Mouse (Mus musculus): ENCODE data around the gene Copg2. TPM values are rescaled to one million over a fixed set of nuclear protein-coding genes. Genes with fewer than 3 reads are reported as not detected.

Gene Copg2
- polyA plus RNA-seq, 1 experiment from 2014 or later, result 25.2 TPM

DNA sequence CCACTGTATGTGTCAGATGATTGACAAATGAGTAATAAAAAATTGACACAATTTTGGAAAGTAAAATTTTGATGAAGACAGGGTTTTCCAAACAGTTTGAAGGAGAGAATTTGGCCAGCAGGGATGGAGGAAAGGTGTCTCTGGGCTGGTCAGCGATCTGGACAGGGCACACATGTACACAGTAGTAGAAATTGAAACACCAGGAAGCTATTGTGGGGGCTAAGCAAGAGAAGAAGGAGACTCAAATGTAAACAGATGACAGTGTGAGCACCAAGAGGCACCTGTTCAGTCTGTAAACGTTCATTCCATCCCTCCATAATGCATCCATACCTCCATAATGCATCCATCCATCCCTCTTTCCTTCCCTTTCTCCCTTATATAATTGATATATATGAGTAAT, 145.4 kb downstream of the Copg2 start:
- no peaks in the 10 kb centered on the region for H3K9me3 ChIP-seq (ENCODE audit: control insufficient read depth, low read length)
- H3K4me3 ChIP-seq (ENCODE audit: low read length), result no peak overlapping the region
- WGBS, result 86% methylated on average over 2 of the region's 2 CpGs
- H3K27me3 ChIP-seq (replicated peaks; ENCODE audit: control insufficient read depth, insufficient read depth, low read length), result no peaks in the 10 kb centered on the region
- no peak for ATAC-seq
- no peak overlapping the region for H3K4me2 ChIP-seq (ENCODE audit: low read length)
- no peaks in the 10 kb centered on the region for H3K4me1 ChIP-seq (ENCODE audit: control insufficient read depth, insufficient read depth, low read depth, low read length)
- peaks cover 24% of the 10 kb centered on the region for H3K36me3 ChIP-seq (ENCODE audit: control insufficient read depth, insufficient read depth, low read length)
- no peak overlapping the region for H3K27ac ChIP-seq (ENCODE audit: low read depth, low read length)
- no peak overlapping the region for H3K9ac ChIP-seq (ENCODE audit: low read depth, low read length)

DNA sequence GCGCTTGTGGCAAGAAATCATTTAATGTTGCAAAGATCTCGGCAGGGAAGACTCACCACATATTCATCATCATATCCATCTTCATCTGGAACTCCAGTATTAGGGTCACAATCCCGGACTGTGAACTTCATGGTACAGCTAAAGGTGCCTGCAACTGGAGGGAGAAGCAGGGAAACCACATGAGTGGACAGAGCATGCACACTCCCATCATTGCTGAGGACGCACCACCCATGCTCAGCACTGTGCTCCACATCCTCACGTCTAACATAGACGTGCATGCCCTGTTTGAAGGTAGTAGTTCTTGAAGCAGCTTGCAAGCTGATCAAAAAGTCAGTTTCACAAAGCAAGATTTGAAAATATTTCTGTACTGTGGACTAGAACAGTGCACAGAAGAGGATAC, 146.1 kb downstream of the Copg2 start:
- 82% methylated on average over 6 of the region's 6 CpGs for WGBS
- Histone ChIP-seq H3K9me3 (ENCODE audit: control insufficient read depth, low read length) (no peaks in the 10 kb centered on the region), H3K27ac (ENCODE audit: low read depth, low read length) (no peak overlapping the region), H3K4me3 (ENCODE audit: low read length) (no peak overlapping the region), H3K4me2 (ENCODE audit: low read length) (no peak overlapping the region), H3K36me3 (ENCODE audit: control insufficient read depth, insufficient read depth, low read length) (peaks cover 25% of the 10 kb centered on the region), H3K27me3 (replicated peaks; ENCODE audit: control insufficient read depth, insufficient read depth, low read length) (no peaks in the 10 kb centered on the region), H3K4me1 (ENCODE audit: control insufficient read depth, insufficient read depth, low read depth, low read length) (no peaks in the 10 kb centered on the region), H3K9ac (ENCODE audit: low read depth, low read length) (no peak overlapping the region)
- ATAC-seq, result no peak

DNA sequence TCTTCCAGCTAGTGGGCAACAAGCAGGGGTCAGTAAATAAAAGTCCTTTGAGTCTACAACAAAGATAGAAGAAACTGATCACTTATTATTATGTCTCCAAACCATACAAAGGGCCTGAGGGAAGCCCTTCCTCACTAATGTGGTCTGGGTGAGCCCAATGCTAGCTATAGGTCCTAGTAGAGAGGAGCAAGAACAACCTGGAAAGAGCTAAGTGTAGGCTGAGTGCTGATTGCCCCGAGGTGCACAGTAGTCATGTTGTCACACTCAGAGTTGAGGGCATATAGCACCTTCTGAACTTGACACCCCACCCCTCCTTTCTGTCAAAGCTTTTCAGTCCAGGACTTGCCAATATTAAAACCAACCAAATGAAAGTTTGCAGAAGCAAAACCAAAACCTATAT, 146.7 kb downstream of the Copg2 start:
- Histone ChIP-seq H3K27ac (ENCODE audit: low read depth, low read length) (no peak overlapping the region), H3K4me2 (ENCODE audit: low read length) (no peak overlapping the region), H3K4me3 (ENCODE audit: low read length) (no peak overlapping the region), H3K27me3 (replicated peaks; ENCODE audit: control insufficient read depth, insufficient read depth, low read length) (no peaks in the 10 kb centered on the region), H3K9me3 (ENCODE audit: control insufficient read depth, low read length) (no peaks in the 10 kb centered on the region), H3K9ac (ENCODE audit: low read depth, low read length) (no peak overlapping the region), H3K4me1 (ENCODE audit: control insufficient read depth, insufficient read depth, low read depth, low read length) (no peaks in the 10 kb centered on the region), H3K36me3 (ENCODE audit: control insufficient read depth, insufficient read depth, low read length) (peaks cover 31% of the 10 kb centered on the region)
- 85% methylated on average over 1 of the region's 1 CpGs for WGBS
- no peak for ATAC-seq

DNA sequence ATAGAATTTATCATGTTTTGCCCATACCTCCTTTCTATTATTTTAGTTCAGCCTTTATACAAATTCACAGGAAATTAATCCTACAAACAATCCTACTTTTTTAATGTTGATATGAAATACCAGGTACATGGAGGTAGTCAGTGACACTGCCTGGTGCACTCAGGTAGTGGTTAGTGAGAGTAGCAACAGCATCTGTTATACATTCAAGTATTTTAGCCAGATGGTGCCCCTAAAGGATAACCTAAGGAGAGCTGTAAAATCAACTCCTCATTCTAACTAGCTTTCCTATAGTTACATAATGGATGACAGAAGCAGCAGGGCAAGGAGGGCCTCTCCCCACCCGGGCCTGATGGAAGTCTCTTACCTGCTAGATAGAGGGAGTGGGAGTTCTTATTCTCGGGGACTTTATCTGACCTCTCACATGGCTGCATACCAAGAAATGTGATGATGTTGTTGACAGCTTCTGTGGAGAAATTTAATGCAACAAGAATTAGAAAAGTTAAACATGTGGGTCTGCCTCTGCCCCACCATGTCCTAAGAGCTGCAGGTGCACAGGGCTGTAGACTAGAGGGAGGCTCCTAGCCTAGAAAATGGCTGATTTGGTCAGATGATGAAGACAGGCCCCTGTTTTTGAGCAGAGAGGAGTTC, 147.4 kb downstream of the Copg2 start:
- H3K4me1 ChIP-seq (ENCODE audit: control insufficient read depth, insufficient read depth, low read depth, low read length), result no peaks in the 10 kb centered on the region
- H3K36me3 ChIP-seq (ENCODE audit: control insufficient read depth, insufficient read depth, low read length), result peaks cover 33% of the 10 kb centered on the region

DNA sequence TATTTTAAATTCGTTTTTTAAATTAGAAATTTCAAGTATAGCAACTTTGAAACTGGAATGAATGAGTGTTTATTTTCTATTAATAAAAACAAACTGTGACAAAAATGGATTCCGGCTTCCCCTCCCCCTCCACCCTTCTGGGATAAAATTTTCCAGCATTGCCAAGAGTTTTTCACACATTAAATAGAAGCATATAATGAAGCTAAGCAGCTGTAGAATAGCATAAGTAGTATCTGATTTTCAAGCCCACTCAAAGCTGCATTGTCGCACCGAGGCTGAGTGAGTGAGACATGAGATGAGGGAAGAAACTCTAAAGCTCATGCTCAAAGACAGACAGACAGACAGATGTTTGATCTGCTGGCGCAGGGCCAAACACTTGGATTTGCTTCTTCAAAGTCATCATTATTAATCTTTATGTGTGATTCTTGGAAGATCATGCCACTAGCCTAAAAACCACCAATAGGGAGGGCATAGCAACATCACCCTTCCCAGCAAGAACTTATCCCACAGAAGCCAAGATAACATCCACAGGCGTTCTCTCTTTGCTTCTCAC, 148.2 kb downstream of the Copg2 start:
- no peak for ATAC-seq
- Histone ChIP-seq H3K4me1 (ENCODE audit: control insufficient read depth, insufficient read depth, low read depth, low read length) (no peaks in the 10 kb centered on the region), H3K36me3 (ENCODE audit: control insufficient read depth, insufficient read depth, low read length) (peaks cover 38% of the 10 kb centered on the region), H3K9me3 (ENCODE audit: control insufficient read depth, low read length) (no peaks in the 10 kb centered on the region), H3K4me2 (ENCODE audit: low read length) (no peak overlapping the region), H3K4me3 (ENCODE audit: low read length) (no peak overlapping the region), H3K9ac (ENCODE audit: low read depth, low read length) (no peak overlapping the region), H3K27ac (ENCODE audit: low read depth, low read length) (no peak overlapping the region), H3K27me3 (replicated peaks; ENCODE audit: control insufficient read depth, insufficient read depth, low read length) (no peaks in the 10 kb centered on the region)
- WGBS, result 85% methylated on average over 6 of the region's 6 CpGs

More for the DNA sequence above, 147.4 kb downstream of the Copg2 start:
- no peak for ATAC-seq
- H3K4me3 ChIP-seq (ENCODE audit: low read length), result no peak overlapping the region
- H3K4me2 ChIP-seq (ENCODE audit: low read length), result no peak overlapping the region
- H3K9me3 ChIP-seq (ENCODE audit: control insufficient read depth, low read length), result no peaks in the 10 kb centered on the region
- WGBS, result 58% methylated on average over 2 of the region's 2 CpGs
- H3K9ac ChIP-seq (ENCODE audit: low read depth, low read length), result no peak overlapping the region
- H3K27me3 ChIP-seq (replicated peaks; ENCODE audit: control insufficient read depth, insufficient read depth, low read length), result no peaks in the 10 kb centered on the region
- no peak overlapping the region for H3K27ac ChIP-seq (ENCODE audit: low read depth, low read length)

DNA sequence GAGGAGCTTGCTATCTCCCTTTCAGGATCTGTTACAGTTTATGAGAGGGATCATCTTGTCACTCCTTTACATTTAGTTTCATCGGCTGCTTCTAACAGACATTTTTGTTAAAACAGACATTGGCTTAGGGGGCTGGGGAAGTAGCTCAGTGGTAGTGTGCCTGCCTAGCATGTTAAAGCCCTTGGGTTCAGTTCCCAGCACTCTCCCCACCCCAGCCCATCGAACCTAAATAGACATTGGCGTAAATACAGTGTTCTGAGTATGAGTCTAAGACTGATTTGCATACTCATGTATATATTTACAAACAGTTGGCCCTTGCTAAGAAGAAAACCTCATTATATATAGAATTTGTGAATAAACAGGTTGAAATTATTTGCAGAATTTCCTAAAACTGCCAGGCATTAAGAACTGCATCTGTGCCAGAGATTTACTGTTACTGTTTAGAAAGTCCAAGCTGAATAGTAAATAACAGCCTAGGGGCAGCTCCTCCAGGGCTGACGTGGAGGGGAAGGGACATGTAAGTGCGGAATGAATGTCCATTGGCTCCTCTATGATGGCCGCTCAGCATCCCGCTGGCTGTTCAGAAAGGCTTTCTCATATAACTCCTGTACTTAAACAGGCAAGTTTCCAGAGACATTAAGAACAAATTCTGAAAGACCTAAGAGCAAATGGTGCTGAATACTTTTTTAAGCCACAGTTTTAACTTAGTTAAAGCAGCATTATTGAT, 148.8 kb downstream of the Copg2 start:
- Histone ChIP-seq H3K4me1 (ENCODE audit: control insufficient read depth, insufficient read depth, low read depth, low read length) (no peaks in the 10 kb centered on the region), H3K27me3 (replicated peaks; ENCODE audit: control insufficient read depth, insufficient read depth, low read length) (no peaks in the 10 kb centered on the region), H3K36me3 (ENCODE audit: control insufficient read depth, insufficient read depth, low read length) (peaks cover 45% of the 10 kb centered on the region), H3K4me2 (ENCODE audit: low read length) (no peak overlapping the region), H3K27ac (ENCODE audit: low read depth, low read length) (no peak overlapping the region), H3K9me3 (ENCODE audit: control insufficient read depth, low read length) (no peaks in the 10 kb centered on the region), H3K9ac (ENCODE audit: low read depth, low read length) (no peak overlapping the region), H3K4me3 (ENCODE audit: low read length) (no peak overlapping the region)
- no peak for ATAC-seq
- WGBS, result 69% methylated on average over 7 of the region's 7 CpGs

DNA sequence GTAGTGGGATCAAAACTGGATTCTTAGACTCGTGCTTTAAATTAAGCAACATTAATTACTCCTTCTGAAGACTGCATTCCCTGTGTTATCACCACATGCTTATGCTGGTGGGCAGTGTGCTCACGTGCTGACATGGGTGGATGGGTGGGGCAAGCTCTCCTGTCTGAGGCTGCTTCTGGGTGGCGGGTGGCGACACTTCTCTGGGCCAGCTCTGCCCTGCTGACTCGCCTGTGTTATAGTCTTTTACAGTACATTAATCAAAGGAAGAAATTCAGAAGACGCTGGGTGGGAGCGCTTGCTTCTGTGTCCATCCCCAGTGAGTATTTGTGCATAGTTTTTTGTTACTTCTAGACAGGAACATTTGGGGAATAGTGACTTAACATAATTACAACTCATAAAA, 151.0 kb downstream of the Copg2 start:
- ATAC-seq, result no peak
- Histone ChIP-seq H3K36me3 (ENCODE audit: control insufficient read depth, insufficient read depth, low read length) (peaks cover 44% of the 10 kb centered on the region), H3K9me3 (ENCODE audit: control insufficient read depth, low read length) (no peaks in the 10 kb centered on the region), H3K9ac (ENCODE audit: low read depth, low read length) (no peak overlapping the region), H3K4me1 (ENCODE audit: control insufficient read depth, insufficient read depth, low read depth, low read length) (peaks cover 2% of the 10 kb centered on the region; the same call in 1 of the 2 replicates), H3K4me3 (ENCODE audit: low read length) (no peak overlapping the region), H3K27me3 (replicated peaks; ENCODE audit: control insufficient read depth, insufficient read depth, low read length) (no peaks in the 10 kb centered on the region), H3K4me2 (ENCODE audit: low read length) (no peak overlapping the region), H3K27ac (ENCODE audit: low read depth, low read length) (no peak overlapping the region)
- WGBS, result 79% methylated on average over 7 of the region's 7 CpGs

DNA sequence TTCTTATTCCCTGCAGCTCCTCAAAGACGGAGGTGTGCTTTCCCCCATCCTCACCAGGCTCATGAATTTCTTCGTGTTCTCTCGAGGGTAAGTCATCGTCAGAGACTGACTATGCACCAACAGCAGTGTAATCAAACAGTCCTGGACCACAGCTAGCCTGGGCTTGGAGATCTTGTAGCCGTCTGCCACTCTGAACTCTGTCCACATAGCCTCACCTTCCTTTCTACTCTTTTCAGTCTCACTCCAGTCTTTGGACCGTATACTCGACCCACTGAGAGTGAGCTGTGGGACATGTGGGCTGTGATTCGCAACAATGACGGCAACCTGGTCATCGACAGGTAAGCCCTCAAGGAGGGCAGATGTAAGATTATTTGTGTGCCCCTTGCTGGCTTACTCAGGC, 151.7 kb downstream of the Copg2 start:
- Histone ChIP-seq H3K4me3 (ENCODE audit: low read length) (no peak overlapping the region), H3K4me1 (ENCODE audit: control insufficient read depth, insufficient read depth, low read depth, low read length) (peaks cover 4% of the 10 kb centered on the region; the same call in 1 of the 2 replicates), H3K9me3 (ENCODE audit: control insufficient read depth, low read length) (no peaks in the 10 kb centered on the region), H3K4me2 (ENCODE audit: low read length) (no peak overlapping the region), H3K36me3 (ENCODE audit: control insufficient read depth, insufficient read depth, low read length) (peaks cover 43% of the 10 kb centered on the region), H3K9ac (ENCODE audit: low read depth, low read length) (no peak overlapping the region), H3K27me3 (replicated peaks; ENCODE audit: control insufficient read depth, insufficient read depth, low read length) (no peaks in the 10 kb centered on the region), H3K27ac (ENCODE audit: low read depth, low read length) (no peak overlapping the region)
- ATAC-seq, result no peak
- 86% methylated on average over 10 of the region's 10 CpGs for WGBS

DNA sequence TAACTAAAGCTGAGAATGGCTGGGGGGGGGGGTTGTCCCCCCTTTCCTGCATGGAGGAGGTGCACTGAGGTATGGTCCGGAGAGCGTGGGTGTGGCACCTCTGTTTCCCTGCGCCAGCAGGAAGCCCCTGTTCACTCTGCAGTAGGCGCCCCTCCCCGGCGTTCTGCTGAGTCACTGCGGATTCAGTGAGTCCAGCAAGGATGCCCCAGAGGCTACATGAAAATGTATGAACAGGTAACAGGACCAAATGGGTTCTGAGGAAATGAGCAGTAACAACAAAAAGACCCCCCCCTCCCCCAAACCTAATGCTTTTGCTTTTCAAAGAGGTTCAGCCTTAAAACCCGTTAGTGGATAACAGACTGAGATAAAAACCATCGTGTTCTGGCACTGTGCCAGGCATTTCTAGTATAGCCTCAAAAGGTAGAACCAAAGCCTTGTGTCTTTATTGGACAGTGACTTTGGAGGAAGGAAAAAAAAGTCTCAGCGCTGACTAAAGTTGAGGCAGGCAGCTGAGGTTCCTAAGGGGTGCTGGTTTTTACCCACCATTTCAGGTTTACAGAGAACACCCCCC, 157.3 kb downstream of the Copg2 start:
- Histone ChIP-seq H3K36me3 (ENCODE audit: control insufficient read depth, insufficient read depth, low read length) (peaks cover 18% of the 10 kb centered on the region), H3K27ac (ENCODE audit: low read depth, low read length) (no peak overlapping the region), H3K9ac (ENCODE audit: low read depth, low read length) (peak overlapping the region; percentile 5; the same call in 1 of the 2 replicates), H3K4me2 (ENCODE audit: low read length) (peak overlapping the region; percentile 59), H3K4me3 (ENCODE audit: low read length) (peak overlapping the region; percentile 63), H3K27me3 (replicated peaks; ENCODE audit: control insufficient read depth, insufficient read depth, low read length) (no peaks in the 10 kb centered on the region), H3K9me3 (ENCODE audit: control insufficient read depth, low read length) (peaks cover 34% of the 10 kb centered on the region), H3K4me1 (ENCODE audit: control insufficient read depth, insufficient read depth, low read depth, low read length) (peaks cover 4% of the 10 kb centered on the region; the same call in 1 of the 2 replicates)
- no peak for ATAC-seq
- WGBS, result 57% methylated on average over 10 of the region's 10 CpGs
